Mouse (Mus musculus) frontal cortex, postnatal 36 days (tissue): ENCODE data around the gene Mansc1.

ENCODE experiments used
- DNase-seq, 2 experiments: peaks; one replicate each; pipeline ENCODE4 v3.0.0; 2022; ENCODE audit warnings: low spot score in 2 of 2

Gene Mansc1

GRCm38 (mm10) chr6:134597651-134598229 is 34.5 kb downstream of the Mansc1 start:
- no peak for DNase-seq

- DNase-seq = no peak
These were observed 37.5 kb downstream of the Mansc1 start for GRCm38 (mm10) chr6:134594569-134595442.

- DNase-seq = no peak
These were observed 40.7 kb downstream of the Mansc1 start for GRCm38 (mm10) chr6:134591614-134592013.

GRCm38 (mm10) chr6:134586241-134586640 is 46.0 kb downstream of the Mansc1 start:
- DNase-seq = no peak

GRCm38 (mm10) chr6:134584616-134585015 is 47.7 kb downstream of the Mansc1 start:
- DNase-seq = no peak

GRCm38 (mm10) chr6:134582110-134582509 is 50.2 kb downstream of the Mansc1 start:
- DNase-seq = no peak

- no peak for DNase-seq
These were observed 52.8 kb downstream of the Mansc1 start for GRCm38 (mm10) chr6:134579506-134579905.

- no peak for DNase-seq
These were observed 54.2 kb downstream of the Mansc1 start for GRCm38 (mm10) chr6:134578039-134578438.

- DNase-seq = no peak
These were observed 57.0 kb downstream of the Mansc1 start for GRCm38 (mm10) chr6:134575288-134575741.

- no peak for DNase-seq
These were observed 64.2 kb downstream of the Mansc1 start for GRCm38 (mm10) chr6:134567986-134568556.

GRCm38 (mm10) chr6:134566818-134567485 is 65.3 kb downstream of the Mansc1 start, which contains the start of gene Lrp6:
Lrp6 (minus strand) TSS chr6:134566965.
- peak; percentile 76 to 80 for DNase-seq

- no peak for DNase-seq
These were observed 66.0 kb downstream of the Mansc1 start for GRCm38 (mm10) chr6:134566248-134566817.

GRCm38 (mm10) chr6:134565606-134566247 is 66.6 kb downstream of the Mansc1 start:
- DNase-seq = peak in 1 of 2 experiments; percentile 12

GRCm38 (mm10) chr6:134564539-134564938 is 67.7 kb downstream of the Mansc1 start:
- no peak for DNase-seq

GRCm38 (mm10) chr6:134559635-134560034 is 72.7 kb downstream of the Mansc1 start:
- no peak for DNase-seq
